Mouse (Mus musculus): ENCODE data around the gene Aff1.

Gene Aff1

GRCm38 (mm10) chr5:103898310-103898709 is 206.1 kb downstream of the Aff1 start:
- DNase-seq (ENCODE audit: low spot score in 2 of 2), result no peak
